Mouse (Mus musculus) MEL (cell line): Measurements from ENCODE around the gene Ap2a1. TPM values are rescaled to one million over a fixed set of nuclear protein-coding genes. Genes with fewer than 3 reads are reported as not detected.

Experiments
- DNase-seq: peaks from one replicate; pipeline ENCODE4 v3.0.0; 2011; ENCODE audit warnings: low read depth, low spot score
- H3K27ac ChIP-seq: 2 replicates; pipeline ENCODE4 v1.5.1; 2012; ENCODE audit warnings: low read depth, mild to moderate bottlenecking, control low read depth, low read length, moderate library complexity; ENCODE audit not compliant: control insufficient read depth
- H3K27me3 ChIP-seq, 2 experiments: fragments of 150-350 bp in 1 of 2; sonication (generic) in 1 of 2; 2 replicates each; pipeline ENCODE4 v1.6.1; 2012; ENCODE audit warnings: low read length in 2 of 2, mild to moderate bottlenecking in 2 of 2, improper control_type of control experiment in 1 of 2, moderate library complexity in 1 of 2; ENCODE audit not compliant: insufficient read depth in 2 of 2, control insufficient read depth in 1 of 2
- H3K36me3 ChIP-seq, 2 experiments: 2 replicates each; pipeline ENCODE4 v1.6.1; 2012 to 2014; ENCODE audit warnings: low read length in 2 of 2, improper control_type of control experiment in 1 of 2, inconsistent platforms in 1 of 2, mild to moderate bottlenecking in 1 of 2; ENCODE audit not compliant: insufficient read depth in 2 of 2, control insufficient read depth in 1 of 2
- H3K4me1 ChIP-seq, 2 experiments: fragments of 150-350 bp in 1 of 2; sonication (generic) in 1 of 2; 2 replicates each; pipeline ENCODE4 v1.6.1; 2012; ENCODE audit warnings: low read length in 2 of 2, improper control_type of control experiment in 1 of 2, mild to moderate bottlenecking in 1 of 2; ENCODE audit not compliant: insufficient read depth in 2 of 2, control insufficient read depth in 1 of 2
- H3K4me3 ChIP-seq, 2 experiments: fragments of 150-350 bp in 1 of 2; sonication (generic) in 1 of 2; 2 replicates each; pipeline ENCODE4 v1.5.1; 2012; ENCODE audit warnings: low read depth in 2 of 2, low read length in 2 of 2, mild to moderate bottlenecking in 2 of 2, moderate library complexity in 2 of 2, control low read depth in 1 of 2, improper control_type of control experiment in 1 of 2; ENCODE audit not compliant: control insufficient read depth in 1 of 2, insufficient read depth in 1 of 2
- H3K79me2 ChIP-seq: 2 replicates; pipeline ENCODE4 v1.6.1; 2012; ENCODE audit warnings: mild to moderate bottlenecking, low read length, moderate library complexity; ENCODE audit not compliant: control insufficient read depth, poor library complexity, insufficient read depth
- H3K9ac ChIP-seq: 2 replicates; pipeline ENCODE4 v1.6.1; 2012; ENCODE audit warnings: low read depth, mild to moderate bottlenecking, control low read depth, low read length, moderate library complexity; ENCODE audit not compliant: control insufficient read depth, poor library complexity, severe bottlenecking
- H3K9me3 ChIP-seq: fragments of 150-350 bp; sonication (generic); replicated peaks from 2 replicates; pipeline ENCODE4 v1.6.1; 2012; ENCODE audit warnings: mild to moderate bottlenecking, low read length, improper control_type of control experiment, moderate library complexity; ENCODE audit not compliant: insufficient read depth
- CHD1 ChIP-seq: IDR thresholded peaks from 2 replicates; pipeline ENCODE4 v1.6.1; 2012; ENCODE audit warnings: low read depth, mild to moderate bottlenecking, inconsistent platforms, low read length, improper control_type of control experiment
- CTCF ChIP-seq, 3 experiments: IDR thresholded peaks in 2 of 3; conservative IDR thresholded peaks in 1 of 3; 2 replicates each; pipeline ENCODE4 v1.5.1; 2011 to 2012; ENCODE audit warnings: low read length in 3 of 3, low read depth in 2 of 3, mild to moderate bottlenecking in 2 of 3, improper control_type of control experiment in 1 of 3, inconsistent platforms in 1 of 3, mixed read lengths in 1 of 3, moderate library complexity in 1 of 3; ENCODE audit not compliant: control insufficient read depth in 1 of 3, insufficient read depth in 1 of 3, poor library complexity in 1 of 3, severe bottlenecking in 1 of 3
- E2F4 ChIP-seq: IDR thresholded peaks from 2 replicates; pipeline ENCODE4 v1.6.1; 2011; ENCODE audit warnings: low read depth, low read length, improper control_type of control experiment, borderline replicate concordance
- EP300 ChIP-seq, 2 experiments: IDR thresholded peaks; 2 replicates each; pipeline ENCODE4 v1.6.1; 2011; ENCODE audit warnings: improper control_type of control experiment in 2 of 2, low read length in 2 of 2, low read depth in 1 of 2, mild to moderate bottlenecking in 1 of 2
- ETS1 ChIP-seq: IDR thresholded peaks from 2 replicates; pipeline ENCODE4 v1.6.1; 2012; ENCODE audit warnings: low read depth, mild to moderate bottlenecking, inconsistent platforms, low read length, improper control_type of control experiment, moderate library complexity
- GABPA ChIP-seq: IDR thresholded peaks from 2 replicates; pipeline ENCODE4 v1.6.1; 2012; ENCODE audit warnings: low read depth, mild to moderate bottlenecking, inconsistent platforms, low read length, improper control_type of control experiment, moderate library complexity
- GATA1 ChIP-seq: IDR thresholded peaks from 2 replicates; pipeline ENCODE4 v1.6.1; 2011; ENCODE audit warnings: low read depth, low read length, improper control_type of control experiment
- HCFC1 ChIP-seq: IDR thresholded peaks from 2 replicates; pipeline ENCODE4 v1.6.1; 2012; ENCODE audit warnings: low read depth, mild to moderate bottlenecking, inconsistent platforms, low read length, improper control_type of control experiment, moderate library complexity
- JUND ChIP-seq: IDR thresholded peaks from 2 replicates; pipeline ENCODE4 v1.6.1; 2011; ENCODE audit warnings: low read depth, mild to moderate bottlenecking, improper control_type of control experiment, low read length
- MAFK ChIP-seq: IDR thresholded peaks from 2 replicates; pipeline ENCODE4 v1.6.1; 2011; ENCODE audit warnings: low read depth, mild to moderate bottlenecking, low read length, improper control_type of control experiment, borderline replicate concordance
- MAX ChIP-seq: IDR thresholded peaks from 2 replicates; pipeline ENCODE4 v1.6.1; 2011; ENCODE audit warnings: low read length, improper control_type of control experiment
- MAZ ChIP-seq: IDR thresholded peaks from 2 replicates; pipeline ENCODE4 v1.6.1; 2012; ENCODE audit warnings: low read depth, mild to moderate bottlenecking, inconsistent platforms, low read length, improper control_type of control experiment
- MEF2A ChIP-seq: IDR thresholded peaks from 2 replicates; pipeline ENCODE4 v1.6.1; 2014; ENCODE audit warnings: low read depth, mild to moderate bottlenecking, inconsistent platforms, low read length, improper control_type of control experiment; ENCODE audit not compliant: poor library complexity, insufficient replicate concordance, severe bottlenecking; ENCODE audit errors: extremely low read depth
- MXI1 ChIP-seq: IDR thresholded peaks from 2 replicates; pipeline ENCODE4 v1.6.1; 2011; ENCODE audit warnings: mild to moderate bottlenecking, low read depth, low read length, improper control_type of control experiment
- MYB ChIP-seq: IDR thresholded peaks from 2 replicates; pipeline ENCODE4 v1.6.1; 2011; ENCODE audit warnings: mild to moderate bottlenecking, low read depth, low read length, improper control_type of control experiment
- POLR2A ChIP-seq, 2 experiments: IDR thresholded peaks; 2 replicates each; pipeline ENCODE4 v1.6.1; 2011 to 2012; ENCODE audit warnings: low read length in 2 of 2, mild to moderate bottlenecking in 2 of 2, control low read depth in 1 of 2, improper control_type of control experiment in 1 of 2, low read depth in 1 of 2, moderate library complexity in 1 of 2; ENCODE audit not compliant: control insufficient read depth in 1 of 2, insufficient read depth in 1 of 2, poor library complexity in 1 of 2
- POLR2AphosphoS2 ChIP-seq: IDR thresholded peaks from 2 replicates; pipeline ENCODE4 v1.6.1; 2011; ENCODE audit warnings: low read length, improper control_type of control experiment
- POLR2AphosphoS5 ChIP-seq: IDR thresholded peaks from 2 replicates; pipeline ENCODE4 v1.6.1; 2012; ENCODE audit warnings: low read depth, borderline replicate concordance, mild to moderate bottlenecking, inconsistent platforms, low read length, moderate library complexity, mixed read lengths
- RAD21 ChIP-seq: IDR thresholded peaks from 2 replicates; pipeline ENCODE4 v1.6.1; 2011; ENCODE audit warnings: mild to moderate bottlenecking, low read depth, low read length, improper control_type of control experiment
- SMC3 ChIP-seq: IDR thresholded peaks from 2 replicates; pipeline ENCODE4 v1.6.1; 2011; ENCODE audit warnings: low read depth, low read length, improper control_type of control experiment
- TAL1 ChIP-seq: IDR thresholded peaks from 2 replicates; pipeline ENCODE4 v1.6.1; 2012; ENCODE audit warnings: mild to moderate bottlenecking, inconsistent platforms, low read length, moderate library complexity, mixed read lengths
- TBP ChIP-seq: IDR thresholded peaks from 2 replicates; pipeline ENCODE4 v1.8.0; 2011; ENCODE audit warnings: low read depth, low read length, improper control_type of control experiment
- TCF12 ChIP-seq: IDR thresholded peaks from 2 replicates; pipeline ENCODE4 v1.6.1; 2014; ENCODE audit warnings: low read depth, mild to moderate bottlenecking, inconsistent platforms, low read length, improper control_type of control experiment, moderate library complexity
- ZC3H11A ChIP-seq: IDR thresholded peaks from 2 replicates; pipeline ENCODE4 v1.6.1; 2012; ENCODE audit warnings: low read depth, mild to moderate bottlenecking, inconsistent platforms, low read length, improper control_type of control experiment
- ZKSCAN1 ChIP-seq: IDR thresholded peaks from 2 replicates; pipeline ENCODE4 v1.6.1; 2012; ENCODE audit warnings: low read depth, mild to moderate bottlenecking, inconsistent platforms, low read length, improper control_type of control experiment, moderate library complexity
- ZMIZ1 ChIP-seq: IDR thresholded peaks from 2 replicates; pipeline ENCODE4 v1.6.1; 2012; ENCODE audit warnings: low read depth, mild to moderate bottlenecking, inconsistent platforms, low read length, improper control_type of control experiment, moderate library complexity
- polyA plus RNA-seq, 2 experiments: library from polyadenylated mRNA; stranded (reverse) in 1 of 2; unstranded in 1 of 2; fragments of >175 nt in 1 of 2; fragments of >200 nt in 1 of 2; gene quantifications; 2 replicates each; pipeline versions ENCODE4 v1.2.1 to v1.2.4; 2012; ENCODE audit warnings: low replicate concordance in 2 of 2, low read depth in 1 of 2; ENCODE audit not compliant: insufficient read length in 2 of 2, insufficient read depth in 1 of 2, missing spikeins in 1 of 2
- total RNA-seq: library from RNA; depleted of rRNA; stranded (reverse); fragments of 300-350 nt; gene quantifications from 2 replicates; pipeline ENCODE4 v1.2.3, GENCODE M21; 2012

Gene Ap2a1
- total and polyA plus RNA-seq, 3 experiments, result 54.0 to 107 (median 73.1) TPM

GRCm38 (mm10) chr7:44928570-44928969, 726 bp downstream of the Ap2a1 start (continued):
- TF ChIP-seq MAZ, result no peak; the same call in 1 of the 2 replicates
- no peak; the same call in 1 of the 2 replicates for TF ChIP-seq MXI1
- no peak for TF ChIP-seq GABPA
- TF ChIP-seq TCF12, result peak; percentile 78
- TF ChIP-seq POLR2AphosphoS5, result no peak
- TF ChIP-seq ZC3H11A, result no peak
- peak; percentile 74 for TF ChIP-seq ETS1
- TF ChIP-seq POLR2A (IDR thresholded peaks at IDR 0.05; ENCODE audit: control insufficient read depth in 1 of 2, insufficient read depth in 1 of 2, low read depth in 1 of 2, low read length in 2 of 2, poor library complexity in 1 of 2), result no peak
- peak; percentile 31; the same call in 1 of the 2 replicates for TF ChIP-seq MAX
- no peak for TF ChIP-seq HCFC1
- peak; percentile 49 for TF ChIP-seq TAL1

- H3K27me3 ChIP-seq, result no peaks in the 10 kb centered on the region
- no peak overlapping the region for H3K9ac ChIP-seq
- TF ChIP-seq SMC3 (peak; percentile 42), RAD21 (peak; percentile 31), JUND (no peak), TBP (no peak), CTCF (IDR thresholded peaks at IDR 0.05 in 2 of 3, conservative IDR thresholded peaks at IDR 0.05 in 1 of 3; ENCODE audit: control insufficient read depth in 1 of 3, insufficient read depth in 1 of 3, low read depth in 2 of 3, low read length in 3 of 3, poor library complexity in 1 of 3, severe bottlenecking in 1 of 3) (peak; percentile 51 to 59 (median 54)), ZKSCAN1 (no peak), POLR2AphosphoS5 (no peak), MXI1 (no peak), MAZ (no peak), E2F4 (no peak)
- no peak overlapping the region for H3K4me3 ChIP-seq
- peaks cover 11 to 18% of the 10 kb centered on the region in 2 experiments for H3K36me3 ChIP-seq
- H3K4me1 ChIP-seq, result peaks cover 6 to 19% of the 10 kb centered on the region in 2 experiments
- DNase-seq, result peak; percentile 72
- no peak overlapping the region for H3K27ac ChIP-seq
- no peaks in the 10 kb centered on the region for H3K9me3 ChIP-seq
- peaks cover 15% of the 10 kb centered on the region for H3K79me2 ChIP-seq
These were observed 3.8 kb downstream of the Ap2a1 start for GRCm38 (mm10) chr7:44925468-44925867.

GRCm38 (mm10) chr7:44922530-44922929, 6.8 kb downstream of the Ap2a1 start:
- DNase-seq, result peak; percentile 57
- Histone ChIP-seq H3K27me3 (no peaks in the 10 kb centered on the region), H3K4me3 (no peak overlapping the region), H3K27ac (no peak overlapping the region), H3K4me1 (peaks cover 0 to 7% of the 10 kb centered on the region in 2 experiments; a peak in 2 of 4 replicates), H3K79me2 (0 out of 2 replicates have a peak, but pooled peaks cover 3% of the 10 kb centered on the region), H3K36me3 (peaks cover 4 to 11% of the 10 kb centered on the region in 2 experiments), H3K9ac (no peak overlapping the region), H3K9me3 (no peaks in the 10 kb centered on the region)
- TF ChIP-seq MAFK, result no peak
- TF ChIP-seq MYB, result no peak
- no peak for TF ChIP-seq MEF2A
- TF ChIP-seq EP300 (IDR thresholded peaks at IDR 0.05; ENCODE audit: low read depth in 1 of 2, low read length in 2 of 2), result 0 out of 4 replicates have a peak, but pooled peaks of 1 of the 2 experiments have one; percentile 16
- TF ChIP-seq TBP, result 0 out of 2 replicates have a peak, but pooled peaks have one; percentile 42
- TF ChIP-seq ZKSCAN1, result no peak
- peak; percentile 35; the same call in 1 of the 2 replicates for TF ChIP-seq TCF12
- peak; percentile 51 for TF ChIP-seq GATA1
- peak; percentile 29; the same call in 1 of the 2 replicates for TF ChIP-seq MXI1
- TF ChIP-seq HCFC1, result no peak
- no peak for TF ChIP-seq CHD1
- peak; percentile 66; the same call in 1 of the 2 replicates for TF ChIP-seq ETS1
- TF ChIP-seq POLR2AphosphoS2, result no peak
- TF ChIP-seq ZC3H11A, result no peak
- no peak for TF ChIP-seq ZMIZ1
